Mouse (Mus musculus) large intestine, adult 2 months (tissue): ENCODE measurements around the gene Upk2. TPM values are rescaled to one million over a fixed set of nuclear protein-coding genes. Genes with fewer than 3 reads are reported as not detected.

ENCODE experiments used
- DNase-seq: peaks from one replicate; pipeline ENCODE4 v3.0.0-alpha.2; 2012; ENCODE audit warnings: low read depth, low spot score
- WGBS: fragments of 180-500 bp; shearing (Covaris S2); methylation state at CpG from one replicate; pipeline ENCODE4 v1.1.7; 2018; 5-methylcytosine and 5-hydroxymethylcytosine counted together
- polyA plus RNA-seq: library from polyadenylated mRNA; depleted of rRNA; stranded (reverse); fragments of >200 nt; gene quantifications from 2 replicates; pipeline ENCODE4 v1.2.3, GENCODE M21; 2012

Gene Upk2
- polyA plus RNA-seq, 1 experiment = not detected

GRCm38 (mm10) chr9:44489651-44490085, 34.9 kb upstream of the Upk2 start:
- WGBS = 16% methylated on average over 17 of the region's 17 CpGs

GRCm38 (mm10) chr9:44488855-44489381, 34.1 kb upstream of the Upk2 start:
- DNase-seq = no peak
- 9% methylated on average over 5 of the region's 5 CpGs for WGBS

More at GRCm38 (mm10) chr9:44489651-44490085, 34.9 kb upstream of the Upk2 start:
- DNase-seq = no peak

DNA sequence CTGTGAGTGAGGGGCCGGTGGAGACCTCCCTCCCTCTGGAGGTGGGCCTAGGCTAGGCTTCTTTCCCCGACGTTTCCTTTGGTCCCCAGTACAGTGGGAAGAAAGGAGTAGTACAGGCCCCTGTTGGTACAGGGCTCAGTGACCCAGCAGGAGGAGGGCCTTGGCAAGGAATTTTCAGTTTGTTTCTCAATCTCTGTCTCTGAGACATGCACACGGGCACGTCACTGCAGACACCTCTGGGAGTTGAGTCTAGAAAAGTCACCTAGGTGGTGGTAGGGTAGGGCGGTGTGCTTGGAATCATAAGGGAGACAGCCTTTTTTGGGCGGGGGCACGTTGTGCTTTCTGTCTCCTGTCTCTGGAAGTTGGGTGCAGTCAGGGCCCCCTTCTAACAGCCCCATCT, 33.6 kb upstream of the Upk2 start:
- WGBS = 15% methylated on average over 8 of the region's 8 CpGs
- DNase-seq = no peak

- WGBS = 6% methylated on average over 7 of the region's 7 CpGs
- DNase-seq = no peak
These were observed 32.7 kb upstream of the Upk2 start for GRCm38 (mm10) chr9:44487441-44487840.

DNA sequence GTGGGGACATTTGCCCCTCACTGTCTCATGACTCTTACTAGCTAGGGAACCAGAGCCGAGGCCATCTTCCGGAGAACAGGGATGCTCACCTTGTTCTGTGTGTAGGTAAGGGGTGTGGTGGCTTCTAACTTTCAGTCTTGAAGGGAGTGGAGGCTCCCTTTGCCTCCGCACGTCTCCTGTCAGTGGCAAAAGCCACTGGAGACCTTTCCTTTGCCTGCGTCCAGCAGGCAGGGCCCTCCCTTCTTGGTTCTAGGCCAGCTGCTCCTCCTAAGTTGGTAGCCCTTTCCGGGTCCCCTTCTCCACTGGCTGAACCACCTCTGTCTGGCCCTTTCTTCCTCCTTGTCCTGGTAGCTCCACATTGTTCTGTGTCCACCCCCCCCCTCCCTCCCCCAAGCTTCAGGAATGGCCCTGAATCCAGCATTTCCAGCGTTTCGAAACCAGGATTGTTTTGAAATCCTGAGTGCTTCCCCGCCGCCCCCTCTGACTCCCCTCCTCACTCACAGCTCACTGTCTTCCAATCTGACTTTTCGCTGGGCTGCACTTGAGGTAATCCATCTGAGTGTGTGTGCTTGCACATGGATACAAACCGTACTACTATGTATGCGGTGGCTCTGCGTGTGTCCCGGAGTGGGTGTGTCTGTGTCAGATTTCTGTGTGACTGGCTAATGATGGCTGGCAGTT, 32.1 kb upstream of the Upk2 start:
- no peak for DNase-seq
- 6% methylated on average over 15 of the region's 15 CpGs for WGBS

GRCm38 (mm10) chr9:44486335-44486734, 31.6 kb upstream of the Upk2 start:
- 5% methylated on average over 3 of the region's 3 CpGs for WGBS
- DNase-seq = no peak

DNA sequence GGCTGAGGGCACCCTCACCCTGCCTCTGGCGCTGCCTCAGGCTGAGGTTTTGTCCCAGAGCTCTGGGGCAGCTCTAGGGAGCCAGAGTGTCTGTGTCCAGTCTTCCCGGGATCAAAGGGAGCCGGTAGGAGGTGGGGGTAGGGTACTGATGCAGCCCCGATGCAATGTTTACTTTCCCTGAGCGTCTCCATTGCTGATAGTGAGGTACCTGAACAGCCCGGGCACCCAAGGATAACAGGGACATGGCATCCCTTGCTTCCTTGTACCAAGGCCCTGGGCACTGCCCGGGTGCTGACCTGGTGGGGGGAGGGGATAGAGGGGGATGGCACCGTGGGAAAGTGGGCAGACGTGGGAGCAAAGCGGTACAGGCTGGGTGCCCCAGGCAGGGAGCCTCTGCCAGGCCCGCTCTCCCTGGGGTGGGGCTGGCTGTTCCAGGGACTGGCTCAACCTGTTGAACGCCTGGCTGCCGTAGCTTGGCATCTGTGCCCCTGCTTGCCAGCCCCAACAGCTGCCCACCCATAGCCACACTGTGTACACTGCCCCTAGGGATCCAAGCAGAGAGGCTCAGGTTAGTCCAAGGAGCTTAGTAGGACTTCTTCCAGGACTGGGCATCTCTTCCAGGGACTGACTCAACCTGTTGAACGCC, 30.9 kb upstream of the Upk2 start:
- DNase-seq = no peak
- 15% methylated on average over 14 of the region's 14 CpGs for WGBS

- DNase-seq = no peak
- 22% methylated on average over 6 of the region's 6 CpGs for WGBS
These were observed 30.3 kb upstream of the Upk2 start for GRCm38 (mm10) chr9:44485105-44485515.

DNA sequence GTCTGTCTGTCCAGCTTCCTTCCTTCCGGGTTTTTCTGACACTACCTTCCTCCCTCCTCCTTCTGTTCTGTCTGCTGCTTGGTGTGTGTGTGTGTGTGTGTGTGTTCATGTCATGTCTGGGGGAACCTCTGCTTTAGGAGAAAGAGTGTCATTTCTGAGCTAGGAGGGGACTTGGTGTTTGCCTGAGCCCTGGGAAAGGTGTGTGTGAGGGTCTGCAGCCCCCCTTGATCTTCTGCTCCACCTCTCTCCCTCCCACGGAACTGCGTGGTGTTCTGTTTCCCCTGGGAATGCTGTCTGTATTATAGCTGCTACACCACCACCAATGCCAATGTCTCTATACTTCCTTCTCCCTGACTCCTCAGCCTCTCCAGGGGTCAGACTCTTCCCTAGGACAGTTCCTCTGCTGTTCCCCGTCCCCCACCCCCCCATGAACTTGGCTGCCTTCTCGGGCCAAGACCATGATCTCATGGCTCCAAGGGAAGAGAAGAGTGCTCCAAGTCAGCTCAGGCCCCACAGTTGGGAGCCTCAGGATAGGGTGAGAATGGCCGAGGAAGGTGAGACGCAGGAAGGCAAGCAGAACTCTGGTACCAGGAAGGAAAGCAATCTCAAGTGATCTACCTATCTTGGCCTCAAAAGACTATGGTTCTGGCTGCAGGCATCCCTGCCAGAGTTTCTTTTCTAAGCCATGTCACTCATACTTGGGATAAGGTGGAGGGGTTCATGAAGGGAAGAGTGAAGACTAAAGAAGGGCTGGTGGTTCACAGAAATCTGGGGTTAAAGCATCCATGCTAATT, 29.7 kb upstream of the Upk2 start:
- 2% methylated on average over 7 of the region's 7 CpGs for WGBS
- DNase-seq = no peak

- DNase-seq = no peak
- under 1% methylated on average over 12 of the region's 12 CpGs for WGBS
These were observed 28.8 kb upstream of the Upk2 start for GRCm38 (mm10) chr9:44483510-44484044.

GRCm38 (mm10) chr9:44483041-44483509, 28.3 kb upstream of the Upk2 start:
- WGBS = 0% methylated on average over 39 of the region's 39 CpGs

DNA sequence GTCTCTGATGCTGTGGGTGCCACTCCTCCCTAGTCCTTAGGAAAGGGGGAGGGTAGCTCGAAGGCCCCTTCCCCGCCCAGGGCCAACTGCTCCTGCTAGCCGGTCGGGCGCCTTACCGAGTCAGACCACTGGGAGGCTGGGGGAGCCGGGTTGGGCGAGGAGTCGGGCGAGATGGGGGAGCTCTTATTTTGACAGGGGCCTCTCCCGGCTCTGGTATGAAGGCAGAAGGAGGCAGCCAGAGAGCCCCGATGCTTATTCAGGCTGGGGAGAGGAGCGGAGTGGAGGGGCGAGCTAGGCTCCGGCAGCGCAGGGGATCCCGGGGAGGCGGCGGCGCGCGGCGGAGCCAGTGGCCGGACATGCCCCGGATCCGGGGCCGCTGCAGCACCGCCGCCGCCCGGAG, 27.8 kb upstream of the Upk2 start, which contains the start of gene Bcl9l:
Gene Bcl9l (plus strand): TSS at position 274 of the 400 bp plus-strand sequence.
- DNase-seq = no peak
- under 1% methylated on average over 31 of the region's 31 CpGs for WGBS

More at GRCm38 (mm10) chr9:44483041-44483509, 28.3 kb upstream of the Upk2 start:
- no peak for DNase-seq

- WGBS = 23% methylated on average over 3 of the region's 3 CpGs
These were observed 27.3 kb upstream of the Upk2 start for GRCm38 (mm10) chr9:44482112-44482511.

DNA sequence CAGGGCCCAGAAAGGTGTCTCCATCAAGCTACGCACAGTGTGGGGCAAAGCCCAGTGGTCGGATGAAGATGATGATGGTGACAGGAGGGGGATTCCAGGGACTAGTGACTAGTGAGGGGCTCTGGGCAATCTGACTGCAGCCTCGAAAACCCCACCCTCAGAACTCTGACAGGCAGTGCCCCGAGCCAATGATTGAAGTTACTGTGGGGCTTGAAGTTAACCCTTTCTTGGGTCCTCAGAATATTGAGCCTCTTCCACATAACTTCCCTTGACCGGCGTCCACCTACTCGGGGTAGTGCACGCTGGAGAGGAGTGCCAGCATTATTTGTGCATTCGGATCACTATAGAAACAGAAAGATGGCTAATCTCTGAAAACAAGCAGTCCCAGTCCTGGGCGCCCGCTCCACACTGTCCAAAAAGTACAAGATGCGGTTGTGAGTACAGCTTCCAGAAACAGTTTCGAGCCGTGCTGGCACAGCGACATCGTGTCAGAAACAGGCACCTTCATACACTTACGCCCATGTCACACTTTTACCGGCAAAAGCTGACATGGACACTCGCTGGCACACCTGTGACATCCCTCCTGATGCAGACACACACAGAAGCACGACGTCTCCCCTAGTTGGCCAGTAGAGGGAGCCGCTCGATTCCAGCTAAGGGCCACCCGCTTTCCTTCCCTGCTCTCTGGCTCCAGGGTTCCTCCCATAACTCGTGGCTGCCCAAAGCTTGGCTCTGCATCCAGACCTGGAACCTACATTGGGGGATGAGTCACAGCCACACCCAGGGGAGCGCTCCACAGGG, 25.1 kb upstream of the Upk2 start:
- WGBS = under 1% methylated on average over 26 of the region's 26 CpGs
- no peak for DNase-seq

More at GRCm38 (mm10) chr9:44482112-44482511, 27.3 kb upstream of the Upk2 start:
- no peak for DNase-seq

GRCm38 (mm10) chr9:44478959-44479605, 24.3 kb upstream of the Upk2 start:
- WGBS = under 1% methylated on average over 29 of the region's 29 CpGs
- no peak for DNase-seq

DNA sequence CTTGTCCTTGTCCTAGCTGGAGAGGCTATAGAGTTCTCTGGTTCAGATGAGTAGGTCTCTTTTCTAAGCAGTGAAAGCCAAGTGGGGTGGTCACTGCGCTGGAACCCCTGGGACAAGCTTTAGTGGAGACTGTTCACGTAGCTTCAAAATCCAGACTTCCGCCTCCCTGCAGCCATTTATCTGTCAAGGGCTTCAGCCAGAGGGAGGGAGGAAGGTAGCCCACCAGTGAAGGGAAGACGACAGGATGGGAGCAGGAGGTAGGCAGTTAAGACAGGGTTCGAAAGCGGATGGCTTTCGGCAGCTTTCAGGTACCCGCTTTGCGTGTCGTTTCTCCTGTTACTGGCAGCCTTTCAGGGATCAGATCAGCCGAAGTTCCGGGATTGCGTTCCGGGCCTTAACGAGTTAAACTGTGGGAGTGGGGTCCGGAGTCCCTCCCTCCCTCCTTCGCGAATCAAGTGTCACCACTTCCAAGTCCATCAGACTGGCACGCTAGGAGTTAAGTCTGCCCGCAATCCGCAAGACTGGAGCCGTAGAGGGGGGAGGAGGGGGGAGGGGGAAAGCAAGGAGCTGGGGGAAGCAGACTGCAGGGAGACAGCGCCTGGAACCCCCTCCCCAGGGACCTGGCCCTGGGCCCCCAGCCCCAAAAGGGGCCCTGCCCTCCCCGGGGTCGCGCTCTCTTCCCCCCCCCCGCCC, 23.6 kb upstream of the Upk2 start:
- no peak for DNase-seq
- under 1% methylated on average over 27 of the region's 27 CpGs for WGBS

DNA sequence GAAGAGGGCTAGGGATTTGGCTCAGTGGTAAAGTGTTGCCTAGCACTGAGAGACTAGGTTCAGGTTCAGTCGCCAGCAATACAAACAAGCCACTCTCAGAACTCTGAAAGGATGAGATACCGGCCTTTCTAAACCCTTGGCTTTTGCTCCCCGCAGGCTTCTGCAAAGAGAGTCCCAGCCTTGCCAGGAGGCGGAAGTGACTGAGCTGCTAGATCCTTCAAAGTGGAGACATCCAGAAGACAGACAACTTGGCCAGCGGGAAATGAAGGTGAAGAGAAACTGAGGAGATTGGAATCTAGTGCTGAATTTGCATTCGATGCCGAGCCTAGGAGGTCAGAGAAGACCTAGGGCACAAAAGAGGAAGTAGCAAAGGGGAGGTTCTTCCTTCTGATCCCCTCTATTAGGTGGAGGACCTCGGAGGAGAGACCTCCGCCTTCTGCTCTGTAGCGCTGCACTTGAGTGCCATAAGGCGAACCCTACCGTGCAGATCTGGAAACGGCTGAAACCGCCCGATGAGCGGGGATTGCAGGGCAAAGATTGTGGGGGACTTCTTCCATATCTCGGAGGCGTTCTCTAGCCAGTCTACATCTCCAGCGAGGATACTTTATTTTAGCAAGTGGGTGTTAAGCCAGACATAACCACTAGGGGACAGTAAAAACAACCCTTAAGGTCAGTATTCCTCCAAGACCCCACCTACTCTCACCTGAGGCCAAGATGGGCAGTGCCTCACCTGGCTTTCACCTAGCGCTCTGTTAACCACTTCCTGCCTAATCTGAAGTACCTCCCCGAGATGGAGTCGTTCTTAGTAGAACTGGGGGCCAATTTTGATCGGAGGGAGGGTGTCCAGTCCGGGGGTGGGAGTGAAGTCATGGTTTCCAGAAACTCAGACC, 22.8 kb upstream of the Upk2 start:
- WGBS = 7% methylated on average over 24 of the region's 24 CpGs
- no peak for DNase-seq
